Mouse (Mus musculus) monocyte, adult 59 days (primary cell): ENCODE data around the gene Dnajc2. TPM values are rescaled to one million over a fixed set of nuclear protein-coding genes. Genes with fewer than 3 reads are reported as not detected.

Experiments used
- total RNA-seq, 2 experiments: library from RNA; stranded (reverse); gene quantifications; one replicate each; pipeline ENCODE4 v1.2.4; 2023

Gene Dnajc2
- 10 to 100 TPM; 30.3 to 35.6 TPM for total RNA-seq

DNA sequence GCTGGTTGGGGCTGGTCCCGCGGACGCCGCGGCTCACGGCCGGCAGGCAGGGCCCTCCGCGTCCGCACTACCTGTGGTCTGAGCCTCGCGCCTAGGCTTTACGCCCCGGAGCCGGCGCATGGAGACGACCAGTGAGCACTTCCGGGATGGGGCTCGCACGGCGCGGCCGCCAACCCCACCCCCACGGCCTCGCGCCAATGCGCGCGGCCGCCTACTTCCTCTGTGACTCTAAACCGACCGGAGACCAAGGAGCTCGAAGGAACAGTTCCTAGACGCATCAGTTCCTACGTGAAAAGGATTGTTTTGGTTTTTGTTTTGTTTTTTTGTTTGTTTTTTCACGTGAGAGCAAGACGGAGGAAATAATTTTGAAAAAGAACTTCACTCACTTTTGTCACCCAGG, at the start of gene Dnajc2, which contains the start of gene Psmc2:
TSS of gene Dnajc2 (minus strand) at position 199 of the 400 bp plus-strand sequence.
TSS of gene Psmc2 (plus strand) at position 231 of the 400 bp plus-strand sequence.

DNA sequence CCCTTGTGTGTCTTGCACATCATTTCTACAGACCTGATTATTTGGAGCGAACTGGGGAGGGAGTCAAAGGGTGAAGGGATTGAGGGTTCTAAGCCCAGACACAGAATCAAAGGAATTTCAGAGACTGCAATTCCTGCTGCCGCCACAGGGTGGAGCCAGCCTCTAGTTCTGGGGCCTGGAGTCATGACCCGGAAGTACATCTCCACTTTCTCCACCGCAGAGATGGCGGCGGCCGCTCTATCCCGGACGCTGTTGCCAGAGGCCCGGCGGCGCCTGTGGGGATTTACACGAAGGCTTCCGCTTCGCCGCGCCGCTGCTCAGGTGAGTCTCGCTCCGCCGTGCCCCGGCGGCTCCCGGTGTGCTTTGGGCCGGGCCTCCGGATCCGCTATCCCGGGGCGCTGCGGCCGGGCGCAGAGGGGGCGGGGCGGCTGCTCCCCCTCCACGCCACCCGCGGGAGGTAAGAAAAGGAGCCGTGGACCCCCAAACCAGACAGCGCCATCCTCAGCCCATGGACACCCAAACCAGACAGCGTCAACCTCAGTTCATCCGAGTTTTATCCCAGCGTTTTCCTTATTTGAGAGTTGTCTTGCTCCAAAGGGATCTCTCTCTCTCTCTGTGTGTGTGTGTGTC, 48.0 kb downstream of the Dnajc2 start, which contains the start of gene Pmpcb:
TSS of gene Pmpcb (plus strand) at position 186 of the 630 bp plus-strand sequence.

Other genes with a start within 250 kb of the Dnajc2 start
- gene Lrrc17, start 241.7 kb downstream of the Dnajc2 start, total RNA-seq, result not detected
- gene Fbxl13, start 139.6 kb downstream of the Dnajc2 start, total RNA-seq, result not detected
- 10 to 100 TPM; 19.8 to 20.9 TPM for gene Armc10, start 139.4 kb downstream of the Dnajc2 start, total RNA-seq
- 1 to 10 TPM in 1 of 2 experiments, under 1 TPM in 1; 0.76 to 1.4 TPM for gene Napepld, start 83.9 kb downstream of the Dnajc2 start, total RNA-seq
- 10 to 100 TPM; 59.1 to 59.2 TPM for gene Pmpcb, start 48.1 kb downstream of the Dnajc2 start, total RNA-seq
- 10 to 100 TPM; 57.3 to 61.5 TPM for gene Psmc2, start within 50 bp of the Dnajc2 start, total RNA-seq
- gene Slc26a5, start 80.4 kb upstream of the Dnajc2 start, total RNA-seq, result not detected